Mouse (Mus musculus) Patski (cell line): ENCODE data around the gene Lifr. TPM values are rescaled to one million over a fixed set of nuclear protein-coding genes. Genes with fewer than 3 reads are reported as not detected.

ENCODE experiments used
- ATAC-seq: fragments of 100-300 bp; one replicate; pipeline ENCODE4 v1.8.0; 2021
- CTCF ChIA-PET: fragments of 350-600 bp; sonication (Branson Sonifier 250); formaldehyde crosslinking; loops from one replicate; lab custom pipeline; 2022; ENCODE audit warnings: inconsistent platforms; lab: Charles Lee
- POLR2A ChIA-PET: fragments of 350-600 bp; sonication (Branson Sonifier 250); formaldehyde crosslinking; loops from one replicate; lab custom pipeline; 2022; ENCODE audit warnings: antibody characterized with exemption, inconsistent platforms; lab: Charles Lee
- DNase-seq: peaks from one replicate; pipeline ENCODE4 v3.0.0-alpha.2; 2011; ENCODE audit warnings: low read depth, low spot score
- H3K27me3 ChIP-seq: fragments of 371-371 bp; one replicate; pipeline ENCODE4 v1.5.1; 2021
- CTCF ChIP-seq: fragments of 100-300 bp; IDR thresholded peaks from one replicate; pipeline ENCODE4 v1.5.1; 2021
- in situ Hi-C: fragments of 300-500 bp; cut with MboI; formaldehyde crosslinking; loops from 3 replicates; pipeline ENCODE4 v1.11.1; 2018; ENCODE audit warnings: low pct_unique_long_range_greater_than_20kb, mixed read lengths
- polyA plus RNA-seq: library from polyadenylated mRNA; unstranded; gene quantifications from one replicate; pipeline ENCODE4 v1.2.3, GENCODE M21; 2021

Gene Lifr
- polyA plus RNA-seq, 1 experiment from 2014 or later: 47.1 TPM

DNA sequence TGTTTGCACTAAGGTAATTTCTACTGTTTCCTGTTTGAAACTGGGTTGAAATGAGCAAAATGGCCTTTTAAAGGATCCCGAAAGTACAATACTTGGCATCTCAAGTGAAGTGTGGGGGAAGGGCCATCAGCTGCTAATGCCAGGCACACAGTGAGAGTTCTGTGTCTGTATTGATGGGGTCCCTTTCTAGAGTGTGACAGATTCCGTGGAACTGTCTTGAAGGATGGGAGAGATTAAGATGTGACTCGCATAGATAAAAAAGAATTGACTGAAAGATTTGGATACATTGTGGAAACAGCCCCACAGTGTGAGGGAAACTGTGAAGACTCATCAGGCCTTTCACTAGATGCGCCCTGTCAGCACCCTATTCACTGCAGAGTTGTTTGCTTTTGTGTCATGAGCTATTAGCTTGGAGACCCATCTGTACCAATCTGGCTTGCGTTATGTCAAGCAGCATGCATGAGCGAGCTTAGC lies 104.4 kb downstream of the Lifr start:
- ATAC-seq (no peak), DNase-seq (no peak)
- ChIA-PET POLR2A (no interaction called here), CTCF (no interaction called here)
- no peak for TF ChIP-seq CTCF
- in situ Hi-C loops: no loop called here
- no peaks in the 10 kb centered on the region for H3K27me3 ChIP-seq

DNA sequence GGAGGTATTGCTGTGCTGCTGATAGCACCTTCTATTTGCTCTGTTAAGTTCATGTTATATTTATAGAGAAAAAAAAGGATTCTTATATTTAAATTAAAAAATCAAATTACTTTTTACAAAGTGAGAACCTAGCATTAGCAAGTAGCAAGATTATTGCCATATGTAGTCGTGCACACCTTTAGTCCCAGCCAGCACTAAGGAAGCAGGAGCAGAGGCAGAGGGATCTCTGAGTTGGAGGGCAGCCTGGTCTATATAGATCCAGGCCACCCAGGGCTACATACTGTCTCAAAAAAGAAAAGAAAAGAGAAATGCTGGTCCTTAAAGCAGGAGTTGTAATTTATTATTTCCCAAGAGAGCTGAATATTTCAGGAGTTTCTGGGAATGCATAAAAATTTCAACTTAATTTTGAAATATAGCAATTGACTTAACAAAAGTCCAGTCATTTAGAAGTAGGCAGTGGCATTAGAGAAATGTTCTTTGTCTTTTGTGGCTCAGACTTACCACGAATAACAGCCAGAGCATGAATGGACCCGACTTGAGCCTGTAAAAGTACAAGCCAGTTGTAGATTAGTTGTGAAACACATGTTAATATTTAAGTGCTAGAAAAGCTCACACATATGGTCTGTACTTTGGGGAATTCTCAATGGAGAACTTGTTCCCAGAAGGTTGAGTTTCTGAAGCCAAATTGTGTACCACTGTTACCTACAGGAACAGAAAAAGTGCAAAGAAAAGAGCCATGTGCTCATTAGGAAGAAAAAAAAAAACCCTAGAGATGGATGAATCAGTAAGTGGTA lies 107.4 kb downstream of the Lifr start:
- ATAC-seq (no peak), DNase-seq (no peak)
- TF ChIP-seq CTCF: no peak
- ChIA-PET CTCF (no interaction called here), POLR2A (interaction anchor here (0.7 kb wide), 1 partner anchor 295 kb away, joined by 4 read pairs; no protein-coding TSS in a partner anchor)
- in situ Hi-C loops: no loop called here
- no peaks in the 10 kb centered on the region for H3K27me3 ChIP-seq

DNA sequence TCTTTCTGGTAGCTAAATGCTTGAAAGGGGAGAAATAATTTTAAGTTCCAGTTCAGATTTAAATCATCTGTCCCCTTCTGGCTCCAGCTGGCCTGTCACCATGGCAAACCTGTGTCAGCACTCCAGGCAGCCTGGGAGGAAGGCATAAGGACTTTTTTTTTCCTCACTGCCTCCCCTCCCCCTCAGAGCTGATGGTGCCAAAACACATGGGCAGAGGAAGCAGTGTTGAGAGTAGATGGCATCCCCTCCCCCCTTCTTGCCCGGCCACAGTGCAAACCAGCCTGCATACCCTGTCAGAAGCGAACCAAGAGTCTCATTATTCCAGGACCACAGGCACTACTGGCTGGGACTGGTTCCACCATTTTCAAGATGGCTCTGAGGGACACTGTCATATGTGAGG lies 108.4 kb downstream of the Lifr start:
- TF ChIP-seq CTCF: no peak
- in situ Hi-C loops: no loop called here
- DNase-seq (no peak), ATAC-seq (no peak)
- POLR2A ChIA-PET: interaction anchor here (0.8 kb wide), 1 partner anchor 27 kb away, joined by 3 read pairs; no protein-coding TSS in a partner anchor
- CTCF ChIA-PET: no interaction called here
- H3K27me3 ChIP-seq: no peaks in the 10 kb centered on the region

DNA sequence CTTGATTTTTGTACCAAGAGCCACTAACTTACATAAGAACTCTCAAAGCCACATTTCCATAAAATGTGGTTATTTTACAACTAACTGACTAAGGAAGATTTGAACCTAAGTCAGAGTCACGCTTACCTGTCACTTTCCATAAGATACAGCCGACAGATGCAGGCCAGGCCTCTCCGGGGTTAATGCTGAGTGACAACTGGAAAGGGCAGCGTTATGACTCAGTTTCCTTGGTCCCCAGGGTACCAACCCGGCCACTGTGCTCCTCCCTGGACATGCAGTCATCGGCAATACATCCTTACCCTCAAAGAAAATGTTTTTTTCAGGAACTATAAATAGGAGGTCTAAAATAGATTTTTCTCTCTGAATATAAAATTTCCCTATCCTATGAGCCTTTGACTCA lies 109.9 kb downstream of the Lifr start:
- in situ Hi-C loops: no loop called here
- CTCF ChIA-PET: no interaction called here
- no peak for DNase-seq
- no peaks in the 10 kb centered on the region for H3K27me3 ChIP-seq
- POLR2A ChIA-PET: no interaction called here
- ATAC-seq: no peak
- TF ChIP-seq CTCF: no peak

DNA sequence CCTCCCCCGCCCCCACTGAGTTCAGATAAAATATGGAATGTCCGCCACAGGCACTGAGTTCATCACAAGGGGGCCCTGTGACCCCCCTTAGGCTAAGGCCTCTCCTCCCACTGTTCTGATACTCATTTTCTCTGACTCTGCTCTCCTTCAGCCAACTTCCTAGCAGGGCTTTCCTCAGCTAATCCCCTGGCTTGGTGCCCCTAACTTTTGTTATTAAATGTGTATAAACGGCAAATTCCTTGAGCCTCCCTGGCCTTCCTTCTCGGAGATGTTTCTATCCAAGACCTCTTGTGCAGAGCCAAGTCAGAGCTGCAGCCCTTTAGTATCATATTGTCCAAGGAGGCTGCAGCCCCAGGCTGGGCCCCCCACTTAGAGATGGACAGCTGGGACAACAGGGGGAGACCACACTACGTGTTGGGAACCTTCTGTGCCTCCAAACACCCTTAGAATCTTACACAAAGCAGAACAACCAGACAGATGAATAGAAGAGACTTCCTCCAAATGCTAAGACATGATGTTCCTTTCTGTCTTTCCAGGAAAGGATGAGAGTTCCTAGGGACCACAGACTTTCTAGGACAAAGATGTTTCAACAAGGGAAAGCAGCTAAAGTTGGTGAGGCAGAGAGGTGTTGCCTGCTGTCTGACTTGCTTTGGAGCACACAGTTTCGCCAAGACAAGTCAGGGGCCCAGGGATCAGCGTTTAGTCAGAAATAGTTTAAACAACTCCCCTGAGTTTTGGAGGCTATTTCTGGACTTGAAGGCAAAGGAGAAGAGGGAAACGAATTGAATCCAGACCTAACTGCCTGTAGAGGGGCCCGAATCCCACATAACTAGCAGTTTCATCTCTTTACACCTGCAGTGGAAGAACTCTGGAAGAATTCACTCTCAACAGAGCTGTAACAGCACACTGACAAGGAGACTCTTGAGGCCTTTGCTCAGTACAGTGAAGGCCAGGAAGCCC lies 111.3 kb downstream of the Lifr start:
- in situ Hi-C loops: no loop called here
- ChIA-PET CTCF (interaction anchor here (1.5 to 2.4 kb wide), 2 partner anchors 9 to 37 kb away, joined by 3 to 7 read pairs; no protein-coding TSS in a partner anchor), POLR2A (interaction anchor here (0.5 to 1.0 kb wide), 3 partner anchors 8 to 245 kb away, joined by 3 read pairs; no protein-coding TSS in a partner anchor)
- H3K27me3 ChIP-seq: no peaks in the 10 kb centered on the region
- no peak for TF ChIP-seq CTCF
- ATAC-seq (no peak), DNase-seq (no peak)

DNA sequence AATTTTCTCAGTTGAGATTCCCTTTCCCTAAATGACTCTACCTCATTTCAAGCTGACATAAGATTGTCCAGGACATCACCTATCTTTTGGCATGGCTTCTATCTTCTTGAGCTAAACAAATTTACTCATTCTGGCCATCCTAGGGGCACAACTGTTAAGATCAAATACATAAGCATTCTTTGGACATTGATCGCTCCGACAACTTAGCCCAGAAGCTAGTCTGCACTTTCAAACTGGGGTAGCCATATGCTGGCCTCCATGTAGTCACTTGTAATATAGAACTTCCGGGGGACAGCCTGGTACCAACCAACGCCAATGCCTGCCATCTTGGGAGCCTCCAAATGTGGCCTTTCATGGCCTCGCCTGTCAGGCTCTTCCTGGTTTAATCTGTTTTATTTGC lies 112.6 kb downstream of the Lifr start:
- H3K27me3 ChIP-seq: no peaks in the 10 kb centered on the region
- TF ChIP-seq CTCF: no peak
- in situ Hi-C loops: no loop called here
- DNase-seq (no peak), ATAC-seq (no peak)
- CTCF ChIA-PET: interaction anchor here (1.0 to 2.4 kb wide), 3 partner anchors 10 to 27 kb away, joined by 3 to 7 read pairs (median 4); no protein-coding TSS in a partner anchor
- POLR2A ChIA-PET: interaction anchor here (0.6 kb wide), 1 partner anchor 24 kb away, joined by 3 read pairs; no protein-coding TSS in a partner anchor

DNA sequence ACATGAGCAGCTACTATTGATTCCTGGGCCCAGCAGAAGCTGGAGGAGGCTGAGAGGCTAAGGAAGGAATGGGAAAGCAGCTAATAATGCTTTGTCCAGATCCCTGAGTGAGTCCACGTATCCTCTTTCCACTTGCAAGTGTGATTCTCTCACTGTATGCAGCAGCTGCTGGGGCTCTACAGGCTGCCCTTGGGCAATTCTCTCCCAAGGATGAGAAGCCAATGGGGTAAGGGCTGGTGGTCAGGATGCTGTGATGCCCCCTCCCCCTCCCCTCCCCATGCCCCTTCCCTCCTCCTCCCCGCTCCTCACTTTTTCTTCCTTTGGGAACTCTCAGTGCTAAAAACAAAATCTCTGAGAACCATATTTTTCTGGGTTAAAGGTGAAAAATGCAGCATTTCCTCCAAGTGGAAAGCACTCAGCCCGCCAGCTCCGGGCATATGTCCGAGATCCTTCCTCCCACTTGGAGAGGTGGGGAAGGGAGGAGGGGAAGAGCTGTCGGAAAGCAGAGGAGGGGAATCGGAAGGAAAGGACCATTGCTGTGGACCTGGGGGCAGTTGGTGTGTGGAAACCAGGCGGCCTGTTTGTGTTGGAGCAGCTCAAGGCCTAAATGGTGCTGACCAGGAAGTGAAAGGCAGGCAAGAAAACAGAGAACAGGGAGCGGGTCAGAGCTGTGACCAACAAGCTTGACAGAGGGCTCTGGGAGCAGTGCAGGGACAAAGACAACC lies 113.4 kb downstream of the Lifr start:
- no peaks in the 10 kb centered on the region for H3K27me3 ChIP-seq
- in situ Hi-C loops: no loop called here
- DNase-seq (no peak), ATAC-seq (no peak)
- ChIA-PET CTCF (interaction anchor here (1.0 to 2.4 kb wide), 3 partner anchors 11 to 27 kb away, joined by 3 to 7 read pairs (median 4); no protein-coding TSS in a partner anchor), POLR2A (no interaction called here)
- no peak for TF ChIP-seq CTCF

DNA sequence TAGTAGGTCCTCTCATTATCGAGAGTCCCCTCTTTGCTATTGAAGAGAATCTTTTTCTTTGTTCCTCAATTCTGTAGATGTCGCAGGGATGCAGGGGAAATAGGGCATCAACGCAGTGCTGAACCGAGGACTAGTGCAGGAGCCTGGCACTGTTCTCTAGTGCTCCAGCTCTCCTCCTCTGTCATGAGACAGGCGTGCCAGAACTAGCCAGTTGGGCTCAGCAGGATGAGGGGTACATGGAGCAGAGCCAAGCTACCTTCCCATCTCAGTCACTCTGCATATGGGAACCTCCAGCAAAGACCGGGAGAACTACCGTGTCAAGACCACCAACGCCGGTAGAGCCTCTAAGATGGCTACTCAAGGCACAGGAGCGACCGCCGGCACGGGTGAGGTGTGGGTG lies 114.5 kb downstream of the Lifr start:
- TF ChIP-seq CTCF: no peak
- DNase-seq: no peak
- CTCF ChIA-PET: no interaction called here
- no peak for ATAC-seq
- POLR2A ChIA-PET: no interaction called here
- in situ Hi-C loops: no loop called here
- H3K27me3 ChIP-seq: no peaks in the 10 kb centered on the region

DNA sequence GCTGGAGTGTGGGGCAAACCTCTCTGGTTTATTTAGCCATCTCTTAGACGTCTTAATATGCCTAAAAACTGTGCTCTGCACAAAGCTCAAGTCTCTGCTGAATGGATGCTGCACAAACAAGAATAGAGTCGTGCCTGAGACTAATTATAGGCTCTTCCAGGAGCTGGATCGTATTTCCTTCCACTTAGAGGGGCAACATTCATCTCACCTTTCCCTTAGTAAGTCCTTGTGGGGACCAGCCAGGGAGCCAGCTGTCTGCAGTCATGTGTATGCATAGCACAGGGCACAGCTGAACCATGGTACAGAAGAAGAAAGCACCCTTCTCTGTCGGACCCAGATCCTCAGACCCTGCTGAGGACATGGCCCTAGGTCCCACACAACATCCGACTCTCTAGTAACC lies 115.7 kb downstream of the Lifr start:
- POLR2A ChIA-PET: no interaction called here

DNA sequence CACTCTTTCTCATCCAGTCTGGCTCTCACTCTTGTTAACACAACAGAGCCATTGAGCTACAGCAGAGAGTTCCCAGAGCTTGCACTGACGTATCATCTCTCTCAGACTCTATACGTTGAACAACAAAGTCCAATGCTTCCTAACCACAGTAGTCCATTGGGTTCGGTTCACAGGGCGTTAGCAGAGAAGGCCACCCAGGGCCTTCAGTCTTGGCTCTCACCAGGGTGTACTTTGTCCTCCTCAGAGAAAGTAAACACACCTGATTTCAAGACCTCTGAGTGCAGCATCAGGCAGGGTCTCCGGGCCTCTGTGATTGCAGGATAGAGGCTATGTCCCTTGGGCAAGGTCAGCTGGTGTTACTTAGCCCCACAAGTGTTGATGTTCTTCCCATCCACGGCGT lies 116.9 kb downstream of the Lifr start:
- ATAC-seq (no peak), DNase-seq (no peak)
- no peak for TF ChIP-seq CTCF
- ChIA-PET POLR2A (no interaction called here), CTCF (no interaction called here)
- H3K27me3 ChIP-seq: no peaks in the 10 kb centered on the region
- in situ Hi-C loops: no loop called here

More for the DNA sequence above, 115.7 kb downstream of the Lifr start:
- no peak for ATAC-seq
- in situ Hi-C loops: no loop called here
- no peaks in the 10 kb centered on the region for H3K27me3 ChIP-seq
- no peak for DNase-seq
- CTCF ChIA-PET: no interaction called here
- TF ChIP-seq CTCF: no peak
